Mouse (Mus musculus) heart, adult 11 months (tissue): ENCODE data around the gene Pdpk1.

Experiments
- DNase-seq: peaks from one replicate; pipeline ENCODE4 v3.0.0; 2022

The Pdpk1 gene

GRCm38 (mm10) chr17:24030551-24030950, 120.2 kb downstream of the Pdpk1 start:
- no peak for DNase-seq

- DNase-seq = no peak
Measured at GRCm38 (mm10) chr17:24029477-24029876, 121.2 kb downstream of the Pdpk1 start.
